ENCODE assay signal across 10 mouse cellular contexts in genomic region chr3:135631096-135631457, GRCm38 (mm10).
A peak's percentile ranks its signal among the peaks of the same experiment; 100 is the strongest.
DNase-seq lines count a peak whose midpoint lies in the region; ATAC-seq and TF ChIP-seq lines count a peak whose summit lies in the region.
"Had no signal": no experiment of that assay in that cellular context is flagged by ENCODE, and none has a peak within 500 bp of the region (broad histone marks: within the 10 kb centered on the region; RNA-seq: fewer than 3 reads in every experiment).

No protein-coding gene starts in this region.

- 0 out of 2 replicates have a peak, but pooled peaks cover 2% of the 10 kb centered on the region for H3K79me2 ChIP-seq in CH12.LX (replicated peaks; ENCODE audit: control insufficient read depth, extremely low read depth, insufficient read depth, poor library complexity, severe bottlenecking)

- H3K9ac ChIP-seq in CH12.LX (ENCODE audit: insufficient read depth, low read depth): no peak overlapping the region
- no peak overlapping the region for H3K9ac ChIP-seq in forebrain, embryonic 14.5 days (ENCODE audit: low read length)
- no peak overlapping the region for H3K9ac ChIP-seq in midbrain, postnatal 0 days (replicated peaks; ENCODE audit: low read length, poor library complexity, severe bottlenecking)
- H3K9ac ChIP-seq: embryonic facial prominence, embryonic 13.5 days; liver, embryonic 15.5 days had no signal

- WGBS in forebrain, embryonic 14.5 days: 65% methylated on average over 10 of the region's 10 CpGs
- WGBS in midbrain, postnatal 0 days: 60% methylated on average over 10 of the region's 10 CpGs

- TF ChIP-seq CTCF in layer of hippocampus, adult 2 months (conservative IDR thresholded peaks at IDR 0.05): peak; percentile 77
- TF ChIP-seq CTCF in CH12.LX (conservative IDR thresholded peaks at IDR 0.05 in 1 of 2, IDR thresholded peaks at IDR 0.05 in 1 of 2; ENCODE audit: low read depth in 2 of 2, low read length in 2 of 2): peak; percentile 70 to 96; a peak in 3 of 4 replicates
- TF ChIP-seq CTCF in midbrain, postnatal 0 days (IDR thresholded peaks at IDR 0.05): peak; percentile 67

- peak; percentile 51; the same call in 1 of the 2 replicates for TF ChIP-seq EP300 in CH12.LX (IDR thresholded peaks at IDR 0.05; ENCODE audit: low read length)

- H3K36me3 ChIP-seq in CH12.LX (replicated peaks in 1 of 2; ENCODE audit: control insufficient read depth in 1 of 2, insufficient read depth in 1 of 2, low read length in 1 of 2): peaks cover 18 to 74% of the 10 kb centered on the region in 2 experiments
- H3K36me3 ChIP-seq in forebrain, embryonic 14.5 days (ENCODE audit: control insufficient read depth, insufficient read depth, low read length): no peaks in the 10 kb centered on the region
- peaks cover 10% of the 10 kb centered on the region for H3K36me3 ChIP-seq in midbrain, postnatal 0 days (ENCODE audit: insufficient read depth, low read length)
- H3K36me3 ChIP-seq: liver, embryonic 15.5 days had no signal

- no peak overlapping the region for H3K27ac ChIP-seq in layer of hippocampus, adult 2 months
- peak overlapping the region; percentile 67 for H3K27ac ChIP-seq in CH12.LX (ENCODE audit: insufficient read depth, low read depth)
- no peak overlapping the region for H3K27ac ChIP-seq in forebrain, embryonic 14.5 days (ENCODE audit: low read depth, low read length)
- no peak overlapping the region for H3K27ac ChIP-seq in midbrain, postnatal 0 days (ENCODE audit: low read depth, low read length)
- H3K27ac ChIP-seq: embryonic facial prominence, embryonic 13.5 days; liver, embryonic 15.5 days had no signal

- ATAC-seq in forebrain, embryonic 14.5 days: peak; percentile 65
- peak; percentile 56 for ATAC-seq in midbrain, postnatal 0 days (ENCODE audit: low FRiP score)

- no peaks in the 10 kb centered on the region for H3K9me3 ChIP-seq in CH12.LX (replicated peaks; ENCODE audit: low read length)
- H3K9me3 ChIP-seq in forebrain, embryonic 14.5 days (replicated peaks; ENCODE audit: control insufficient read depth, low read length): no peaks in the 10 kb centered on the region
- H3K9me3 ChIP-seq in midbrain, postnatal 0 days (ENCODE audit: low read length): no peaks in the 10 kb centered on the region
- H3K9me3 ChIP-seq: embryonic facial prominence, embryonic 13.5 days; liver, embryonic 15.5 days had no signal

- no peak overlapping the region for H3K4me3 ChIP-seq in layer of hippocampus, adult 2 months
- H3K4me3 ChIP-seq in CH12.LX (replicated peaks in 1 of 3; ENCODE audit: low read depth in 2 of 3, low read length in 2 of 3, poor library complexity in 1 of 3): no peak overlapping the region
- H3K4me3 ChIP-seq in forebrain, embryonic 14.5 days (ENCODE audit: low read depth, low read length): no peak overlapping the region
- H3K4me3 ChIP-seq in midbrain, postnatal 0 days (ENCODE audit: low read depth, low read length): no peak overlapping the region
- H3K4me3 ChIP-seq: embryonic facial prominence, embryonic 13.5 days; liver, embryonic 15.5 days had no signal

- H3K4me2 ChIP-seq in CH12.LX (ENCODE audit: insufficient read depth, low read depth, poor library complexity, severe bottlenecking): no peak overlapping the region
- no peak overlapping the region for H3K4me2 ChIP-seq in forebrain, embryonic 14.5 days (ENCODE audit: low read length)
- H3K4me2 ChIP-seq in midbrain, postnatal 0 days (ENCODE audit: low read depth, low read length, poor library complexity, severe bottlenecking): no peak overlapping the region
- H3K4me2 ChIP-seq: embryonic facial prominence, embryonic 13.5 days; liver, embryonic 15.5 days had no signal

- TF ChIP-seq RAD21 in CH12.LX (IDR thresholded peaks at IDR 0.05; ENCODE audit: low read depth, low read length): peak; percentile 97

- H3K4me1 ChIP-seq in CH12.LX (ENCODE audit: control insufficient read depth in 1 of 2, insufficient read depth in 2 of 2): peaks cover 43 to 97% of the 10 kb centered on the region in 2 experiments
- H3K4me1 ChIP-seq in forebrain, embryonic 14.5 days (ENCODE audit: control insufficient read depth, insufficient read depth, low read length): no peaks in the 10 kb centered on the region
- H3K4me1 ChIP-seq in midbrain, postnatal 0 days (ENCODE audit: insufficient read depth, low read length): no peaks in the 10 kb centered on the region
- H3K4me1 ChIP-seq: embryonic facial prominence, embryonic 13.5 days had no signal

- H3K27me3 ChIP-seq in CH12.LX (replicated peaks): no peaks in the 10 kb centered on the region
- H3K27me3 ChIP-seq in forebrain, embryonic 14.5 days (replicated peaks; ENCODE audit: control insufficient read depth, insufficient read depth, low read length): no peaks in the 10 kb centered on the region
- no peaks in the 10 kb centered on the region for H3K27me3 ChIP-seq in midbrain, postnatal 0 days (ENCODE audit: insufficient read depth, low read length)
- H3K27me3 ChIP-seq: embryonic facial prominence, embryonic 13.5 days; liver, embryonic 15.5 days had no signal

- dilution Hi-C loops in CH12.LX (cut with MboI; ENCODE audit: extremely low pct_ligation_motif_present, extremely low pct_unique_long_range_greater_than_20kb, low sequenced_read_pairs): no loop called here

- no peak; the same call in 1 of the 2 replicates for TF ChIP-seq POLR2A in CH12.LX (IDR thresholded peaks at IDR 0.05; ENCODE audit: low read depth, low read length)

- DNase-seq in layer of hippocampus, adult 2 months (ENCODE audit: low spot score in 2 of 2): peak in 1 of 2 experiments; percentile 33
- no peak for DNase-seq in layer of hippocampus, adult 8-10 months (ENCODE audit: low spot score in 2 of 2)
- peak; percentile 88 for DNase-seq in CH12.LX (ENCODE audit: extremely low read depth)
- DNase-seq in brain, adult 2 months (ENCODE audit: low read depth, low spot score): peak; percentile 65
- no peak for DNase-seq in forebrain, embryonic 14.5 days (ENCODE audit: low spot score)
- DNase-seq in midbrain, postnatal 0 days (ENCODE audit: low spot score): peak; percentile 49
- no peak for DNase-seq in urinary bladder, adult 18-20 months (ENCODE audit: low spot score in 2 of 2)
- no peak for DNase-seq in ovary, adult 18-20 months (ENCODE audit: low spot score)

- in situ Hi-C loops in CH12.LX (cut with MboI; ENCODE audit: low pct_ligation_motif_present, low pct_unique_long_range_greater_than_20kb, low sequenced_read_pairs): loop anchor here (5.0 kb wide), 1 partner anchor 96 kb away; no protein-coding TSS in a partner anchor

TF ChIP-seq in CH12.LX, 34 proteins besides CTCF, POLR2A, EP300 and RAD21 (continues in another document):
- TF ChIP-seq NELFE (IDR thresholded peaks at IDR 0.05; ENCODE audit: low read depth, low read length) (0 out of 2 replicates have a peak, but pooled peaks have one; percentile 53), SMC3 (IDR thresholded peaks at IDR 0.05; ENCODE audit: low read depth, low read length) (peak; percentile 92), ZNF384 (IDR thresholded peaks at IDR 0.05; ENCODE audit: low read depth, low read length) (no peak), ELF1 (IDR thresholded peaks at IDR 0.05; ENCODE audit: low read depth, low read length) (peak; percentile 36; the same call in 1 of the 2 replicates), JUND (conservative IDR thresholded peaks at IDR 0.05; ENCODE audit: low read depth, low read length) (0 out of 2 replicates have a peak, but pooled peaks have one; percentile 8), CHD2 (IDR thresholded peaks at IDR 0.05; ENCODE audit: low read length) (no peak), POLR2AphosphoS2 (IDR thresholded peaks at IDR 0.05; ENCODE audit: low read depth, low read length) (no peak), MYC (IDR thresholded peaks at IDR 0.05; ENCODE audit: low read depth, low read length) (peak; percentile 99), ETS1 (conservative IDR thresholded peaks at IDR 0.05; ENCODE audit: low read depth, low read length) (peak; percentile 59; the same call in 1 of the 2 replicates), KAT2A (IDR thresholded peaks at IDR 0.05; ENCODE audit: insufficient replicate concordance, low read length) (no peak), ZMIZ1 (IDR thresholded peaks at IDR 0.05; ENCODE audit: low read depth, low read length) (no peak), CHD1 (IDR thresholded peaks at IDR 0.05; ENCODE audit: low read depth, low read length) (no peak), TCF12 (IDR thresholded peaks at IDR 0.05; ENCODE audit: low read depth, low read length) (no peak; the same call in none of the 2 replicates), MXI1 (IDR thresholded peaks at IDR 0.05; ENCODE audit: low read depth, low read length) (no peak; the same call in 1 of the 2 replicates), USF2 (conservative IDR thresholded peaks at IDR 0.05; ENCODE audit: low read depth, low read length) (no peak; the same call in 1 of the 2 replicates), TBP (conservative IDR thresholded peaks at IDR 0.05; ENCODE audit: low read depth, low read length) (no peak), NRF1 (IDR thresholded peaks at IDR 0.05; ENCODE audit: low read depth, low read length) (peak; percentile 37; the same call in 1 of the 2 replicates), HCFC1 (IDR thresholded peaks at IDR 0.05; ENCODE audit: low read depth, low read length) (no peak), IRF4 (IDR thresholded peaks at IDR 0.05; ENCODE audit: low read depth, low read length) (peak; percentile 68), MEF2A (IDR thresholded peaks at IDR 0.05; ENCODE audit: borderline replicate concordance, low read depth, low read length) (peak; percentile 61; the same call in 1 of the 2 replicates), E2F4 (IDR thresholded peaks at IDR 0.05; ENCODE audit: insufficient replicate concordance, low read depth, low read length) (no peak), RCOR1 (conservative IDR thresholded peaks at IDR 0.05; ENCODE audit: low read depth, low read length) (no peak), MAX (IDR thresholded peaks at IDR 0.05; ENCODE audit: low read length) (peak; percentile 100), SIN3A (IDR thresholded peaks at IDR 0.05; ENCODE audit: low read length) (0 out of 2 replicates have a peak, but pooled peaks have one; percentile 47), PAX5 (IDR thresholded peaks at IDR 0.05; ENCODE audit: low read length) (no peak), MAZ (IDR thresholded peaks at IDR 0.05; ENCODE audit: low read depth, low read length) (no peak), USF1 (IDR thresholded peaks at IDR 0.05; ENCODE audit: low read depth, low read length) (peak; percentile 50), JUN (IDR thresholded peaks at IDR 0.05; ENCODE audit: insufficient read depth, low read depth, low read length) (no peak), ZC3H11A (IDR thresholded peaks at IDR 0.05; ENCODE audit: low read depth, low read length) (peak; percentile 51; the same call in 1 of the 2 replicates), ZKSCAN1 (IDR thresholded peaks at IDR 0.05; ENCODE audit: borderline replicate concordance, low read depth, low read length) (no peak), UBTF (IDR thresholded peaks at IDR 0.05; ENCODE audit: low read depth, low read length) (no peak), BHLHE40 (IDR thresholded peaks at IDR 0.05; ENCODE audit: low read depth, low read length) (peak; percentile 96)

Comparison
In these comparisons a context has a peak if more than half of its experiments do, and no peak if none do; other contexts are left out.
1. DNase-seq: peak in CH12.LX (single experiment), brain, adult 2 months (single experiment) and midbrain, postnatal 0 days (single experiment); none in layer of hippocampus, adult 8-10 months (0 of 2), forebrain, embryonic 14.5 days (single experiment), urinary bladder, adult 18-20 months (0 of 2) and ovary, adult 18-20 months (single experiment).
2. Peak in every context shown above with its lines, with median percentiles within 50 percentile points of each other: CTCF ChIP-seq.